Mouse (Mus musculus): ENCODE results near the gene Ptprm. TPM values are rescaled to one million over a fixed set of nuclear protein-coding genes. Genes with fewer than 3 reads are reported as not detected.

The Ptprm gene
- polyA plus RNA-seq, 1 experiment from 2014 or later: 10.4 TPM

GRCm38 (mm10) chr17:66686701-66687489 lies 667.4 kb downstream of the Ptprm start:
- WGBS: 91% methylated on average over 25 of the region's 25 CpGs
- no peaks in the 10 kb centered on the region for H3K9me3 ChIP-seq (ENCODE audit: control insufficient read depth, low read length)
- no peak for ATAC-seq (ENCODE audit: insufficient number of reproducible peaks, low FRiP score, low TSS enrichment, low read depth)

GRCm38 (mm10) chr17:66683411-66683810 lies 670.8 kb downstream of the Ptprm start:
- peak; percentile 50 for ATAC-seq (ENCODE audit: insufficient number of reproducible peaks, low FRiP score, low TSS enrichment, low read depth)
- DNase-seq (ENCODE audit: low spot score): peak; percentile 51
- H3K9ac ChIP-seq (ENCODE audit: low read length): no peak overlapping the region
- no peaks in the 10 kb centered on the region for H3K4me1 ChIP-seq (ENCODE audit: control insufficient read depth, insufficient read depth, low read length)
- H3K4me3 ChIP-seq (ENCODE audit: low read depth, low read length): no peak overlapping the region
- no peak overlapping the region for H3K4me2 ChIP-seq (ENCODE audit: low read depth, severe bottlenecking)
- H3K27me3 ChIP-seq (ENCODE audit: control insufficient read depth, insufficient read depth, low read length): no peaks in the 10 kb centered on the region
- H3K27ac ChIP-seq (replicated peaks; ENCODE audit: low read depth, low read length): no peak overlapping the region
- WGBS: 57% methylated on average over 8 of the region's 8 CpGs
- H3K9me3 ChIP-seq (ENCODE audit: control insufficient read depth, low read length): no peaks in the 10 kb centered on the region
- H3K36me3 ChIP-seq (ENCODE audit: control insufficient read depth, insufficient read depth, low read length): no peaks in the 10 kb centered on the region

More at GRCm38 (mm10) chr17:66686701-66687489, 667.4 kb downstream of the Ptprm start:
- Histone ChIP-seq H3K4me3 (ENCODE audit: low read depth, low read length) (no peak overlapping the region), H3K36me3 (ENCODE audit: control insufficient read depth, insufficient read depth, low read length) (no peaks in the 10 kb centered on the region), H3K4me2 (ENCODE audit: low read depth, severe bottlenecking) (no peak overlapping the region), H3K27me3 (ENCODE audit: control insufficient read depth, insufficient read depth, low read length) (no peaks in the 10 kb centered on the region), H3K9ac (ENCODE audit: low read length) (no peak overlapping the region), H3K27ac (replicated peaks; ENCODE audit: low read depth, low read length) (no peak overlapping the region), H3K4me1 (ENCODE audit: control insufficient read depth, insufficient read depth, low read length) (no peaks in the 10 kb centered on the region)
- no peak for DNase-seq (ENCODE audit: low spot score)

- Histone ChIP-seq H3K27ac (replicated peaks; ENCODE audit: low read depth, low read length) (no peak overlapping the region), H3K4me1 (ENCODE audit: control insufficient read depth, insufficient read depth, low read length) (no peaks in the 10 kb centered on the region), H3K9me3 (ENCODE audit: control insufficient read depth, low read length) (no peaks in the 10 kb centered on the region), H3K9ac (ENCODE audit: low read length) (no peak overlapping the region), H3K4me3 (ENCODE audit: low read depth, low read length) (no peak overlapping the region), H3K27me3 (ENCODE audit: control insufficient read depth, insufficient read depth, low read length) (no peaks in the 10 kb centered on the region), H3K36me3 (ENCODE audit: control insufficient read depth, insufficient read depth, low read length) (no peaks in the 10 kb centered on the region), H3K4me2 (ENCODE audit: low read depth, severe bottlenecking) (no peak overlapping the region)
- WGBS: 24% methylated on average over 4 of the region's 4 CpGs
- DNase-seq (ENCODE audit: low spot score) (peak; percentile 71), ATAC-seq (ENCODE audit: insufficient number of reproducible peaks, low FRiP score, low TSS enrichment, low read depth) (no peak)
Observed at GRCm38 (mm10) chr17:66680662-66681061, 673.6 kb downstream of the Ptprm start.

- no peak for DNase-seq (ENCODE audit: low spot score)
- Histone ChIP-seq H3K27me3 (ENCODE audit: control insufficient read depth, insufficient read depth, low read length) (no peaks in the 10 kb centered on the region), H3K9me3 (ENCODE audit: control insufficient read depth, low read length) (no peaks in the 10 kb centered on the region), H3K36me3 (ENCODE audit: control insufficient read depth, insufficient read depth, low read length) (no peaks in the 10 kb centered on the region), H3K4me3 (ENCODE audit: low read depth, low read length) (no peak overlapping the region), H3K4me2 (ENCODE audit: low read depth, severe bottlenecking) (no peak overlapping the region), H3K27ac (replicated peaks; ENCODE audit: low read depth, low read length) (no peak overlapping the region), H3K9ac (ENCODE audit: low read length) (no peak overlapping the region), H3K4me1 (ENCODE audit: control insufficient read depth, insufficient read depth, low read length) (no peaks in the 10 kb centered on the region)
- 83% methylated on average over 2 of the region's 2 CpGs for WGBS
- ATAC-seq (ENCODE audit: insufficient number of reproducible peaks, low FRiP score, low TSS enrichment, low read depth): no peak
Observed at GRCm38 (mm10) chr17:66674667-66675066, 679.6 kb downstream of the Ptprm start.

GRCm38 (mm10) chr17:66671715-66672230 lies 682.5 kb downstream of the Ptprm start:
- no peaks in the 10 kb centered on the region for H3K27me3 ChIP-seq (ENCODE audit: control insufficient read depth, insufficient read depth, low read length)

GRCm38 (mm10) chr17:66671287-66671686 lies 683.0 kb downstream of the Ptprm start:
- DNase-seq (ENCODE audit: low spot score) (no peak), ATAC-seq (ENCODE audit: insufficient number of reproducible peaks, low FRiP score, low TSS enrichment, low read depth) (no peak)
- H3K36me3 ChIP-seq (ENCODE audit: control insufficient read depth, insufficient read depth, low read length): no peaks in the 10 kb centered on the region
- H3K4me2 ChIP-seq (ENCODE audit: low read depth, severe bottlenecking): no peak overlapping the region
- H3K4me1 ChIP-seq (ENCODE audit: control insufficient read depth, insufficient read depth, low read length): no peaks in the 10 kb centered on the region
- no peak overlapping the region for H3K4me3 ChIP-seq (ENCODE audit: low read depth, low read length)
- H3K9me3 ChIP-seq (ENCODE audit: control insufficient read depth, low read length): no peaks in the 10 kb centered on the region
- no peak overlapping the region for H3K9ac ChIP-seq (ENCODE audit: low read length)
- 71% methylated on average over 8 of the region's 8 CpGs for WGBS
- no peak overlapping the region for H3K27ac ChIP-seq (replicated peaks; ENCODE audit: low read depth, low read length)
- H3K27me3 ChIP-seq (ENCODE audit: control insufficient read depth, insufficient read depth, low read length): no peaks in the 10 kb centered on the region

More at GRCm38 (mm10) chr17:66671715-66672230, 682.5 kb downstream of the Ptprm start:
- H3K27ac ChIP-seq (replicated peaks; ENCODE audit: low read depth, low read length): no peak overlapping the region
- 83% methylated on average over 16 of the region's 16 CpGs for WGBS
- no peaks in the 10 kb centered on the region for H3K4me1 ChIP-seq (ENCODE audit: control insufficient read depth, insufficient read depth, low read length)
- DNase-seq (ENCODE audit: low spot score) (no peak), ATAC-seq (ENCODE audit: insufficient number of reproducible peaks, low FRiP score, low TSS enrichment, low read depth) (no peak)
- no peak overlapping the region for H3K4me3 ChIP-seq (ENCODE audit: low read depth, low read length)
- H3K9ac ChIP-seq (ENCODE audit: low read length): no peak overlapping the region
- no peaks in the 10 kb centered on the region for H3K9me3 ChIP-seq (ENCODE audit: control insufficient read depth, low read length)
- no peak overlapping the region for H3K4me2 ChIP-seq (ENCODE audit: low read depth, severe bottlenecking)
- H3K36me3 ChIP-seq (ENCODE audit: control insufficient read depth, insufficient read depth, low read length): no peaks in the 10 kb centered on the region

GRCm38 (mm10) chr17:66665791-66666190 lies 688.5 kb downstream of the Ptprm start:
- Histone ChIP-seq H3K4me1 (ENCODE audit: control insufficient read depth, insufficient read depth, low read length) (no peaks in the 10 kb centered on the region), H3K27me3 (ENCODE audit: control insufficient read depth, insufficient read depth, low read length) (no peaks in the 10 kb centered on the region), H3K36me3 (ENCODE audit: control insufficient read depth, insufficient read depth, low read length) (no peaks in the 10 kb centered on the region), H3K27ac (replicated peaks; ENCODE audit: low read depth, low read length) (no peak overlapping the region), H3K9me3 (ENCODE audit: control insufficient read depth, low read length) (no peaks in the 10 kb centered on the region), H3K9ac (ENCODE audit: low read length) (no peak overlapping the region), H3K4me2 (ENCODE audit: low read depth, severe bottlenecking) (no peak overlapping the region), H3K4me3 (ENCODE audit: low read depth, low read length) (no peak overlapping the region)
- ATAC-seq (ENCODE audit: insufficient number of reproducible peaks, low FRiP score, low TSS enrichment, low read depth): no peak
- 92% methylated on average over 3 of the region's 3 CpGs for WGBS
- DNase-seq (ENCODE audit: low spot score): no peak

- Histone ChIP-seq H3K4me2 (ENCODE audit: low read depth, severe bottlenecking) (no peak overlapping the region), H3K9me3 (ENCODE audit: control insufficient read depth, low read length) (no peaks in the 10 kb centered on the region), H3K9ac (ENCODE audit: low read length) (no peak overlapping the region), H3K36me3 (ENCODE audit: control insufficient read depth, insufficient read depth, low read length) (no peaks in the 10 kb centered on the region), H3K27ac (replicated peaks; ENCODE audit: low read depth, low read length) (no peak overlapping the region), H3K27me3 (ENCODE audit: control insufficient read depth, insufficient read depth, low read length) (no peaks in the 10 kb centered on the region), H3K4me1 (ENCODE audit: control insufficient read depth, insufficient read depth, low read length) (no peaks in the 10 kb centered on the region), H3K4me3 (ENCODE audit: low read depth, low read length) (no peak overlapping the region)
- ATAC-seq (ENCODE audit: insufficient number of reproducible peaks, low FRiP score, low TSS enrichment, low read depth): no peak
- 79% methylated on average over 3 of the region's 3 CpGs for WGBS
- DNase-seq (ENCODE audit: low spot score): no peak
Observed at GRCm38 (mm10) chr17:66665201-66665756, 689.0 kb downstream of the Ptprm start.

Measured in limb, embryonic 11.5 days (tissue).